Mouse (Mus musculus) R1 (cell line): Measurements from ENCODE around the gene Fam19a3.
"Not testable (repeated sequence)": the region's sequence is repeated elsewhere in the genome, so short reads cannot be mapped to it uniquely, and the experiment has no call there.

Experiments
- DNase-seq: peaks from one replicate; pipeline ENCODE4 v3.0.0-alpha.2; 2018; ENCODE audit warnings: low read depth, low spot score

The Fam19a3 gene

GRCm38 (mm10) chr3:104765021-104765420 lies 16.6 kb downstream of the Fam19a3 start:
- peak; percentile 76 for DNase-seq

DNA sequence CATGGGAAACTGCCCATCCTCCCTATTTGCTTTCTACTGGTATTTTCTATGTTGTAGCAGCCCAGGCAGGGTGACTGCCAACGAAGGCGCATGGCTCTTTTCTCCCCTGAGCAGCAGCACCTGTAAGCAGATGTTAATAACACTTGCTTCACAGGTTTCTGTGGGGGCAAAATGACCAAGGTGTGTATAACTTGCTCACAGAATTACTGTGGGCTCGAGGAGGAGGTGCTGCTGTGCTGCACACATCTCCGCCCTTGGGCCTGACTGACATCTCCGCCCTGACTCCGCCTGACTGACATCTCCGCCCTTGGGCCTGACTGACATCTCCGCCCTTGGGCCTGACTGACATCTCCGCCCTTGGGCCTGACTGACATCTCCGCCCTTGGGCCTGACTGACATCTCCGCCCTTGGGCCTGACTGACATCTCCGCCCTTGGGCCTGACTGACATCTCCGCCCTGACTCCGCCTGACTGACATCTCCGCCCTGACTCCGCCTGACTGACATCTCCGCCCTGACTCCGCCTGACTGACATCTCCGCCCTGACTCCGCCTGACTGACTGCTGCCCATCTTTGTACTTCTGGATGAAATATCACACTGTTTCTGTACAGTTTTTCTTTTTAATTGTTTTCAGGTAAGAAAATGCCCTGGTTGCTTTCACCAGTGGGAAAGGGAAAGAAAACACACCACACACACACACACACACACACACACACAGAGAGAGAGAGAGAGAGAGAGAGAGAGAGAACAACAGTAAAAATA lies 19.4 kb downstream of the Fam19a3 start:
- DNase-seq: not testable (repeated sequence)

- no peak for DNase-seq
These were observed 22.8 kb downstream of the Fam19a3 start for GRCm38 (mm10) chr3:104758869-104759268.

GRCm38 (mm10) chr3:104758406-104758805 lies 23.2 kb downstream of the Fam19a3 start:
- peak; percentile 80 for DNase-seq

DNA sequence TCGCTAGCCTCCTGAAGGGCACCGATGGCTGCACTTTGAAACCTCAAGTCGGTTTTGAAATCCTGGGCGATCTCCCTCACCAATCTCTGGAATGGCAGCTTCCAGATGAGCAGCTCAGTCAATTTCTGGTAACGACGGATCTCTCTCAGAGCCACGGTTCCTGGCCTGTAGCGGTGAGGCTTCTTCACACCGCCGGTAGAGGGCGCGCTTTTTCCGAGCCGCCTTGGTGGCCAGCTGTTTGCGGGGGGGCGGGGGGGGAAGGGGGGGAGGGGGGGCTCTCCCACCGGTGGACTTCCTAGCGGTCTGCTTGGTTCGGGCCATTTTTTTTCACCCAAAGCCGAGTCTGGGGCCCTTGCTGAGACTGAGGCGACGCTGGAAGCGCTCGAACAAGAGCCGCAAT lies 28.8 kb downstream of the Fam19a3 start:
- DNase-seq: peak; percentile 31

GRCm38 (mm10) chr3:104743864-104744263 lies 37.8 kb downstream of the Fam19a3 start:
- no peak for DNase-seq

- no peak for DNase-seq
These were observed 38.5 kb downstream of the Fam19a3 start for GRCm38 (mm10) chr3:104743161-104743560.

DNA sequence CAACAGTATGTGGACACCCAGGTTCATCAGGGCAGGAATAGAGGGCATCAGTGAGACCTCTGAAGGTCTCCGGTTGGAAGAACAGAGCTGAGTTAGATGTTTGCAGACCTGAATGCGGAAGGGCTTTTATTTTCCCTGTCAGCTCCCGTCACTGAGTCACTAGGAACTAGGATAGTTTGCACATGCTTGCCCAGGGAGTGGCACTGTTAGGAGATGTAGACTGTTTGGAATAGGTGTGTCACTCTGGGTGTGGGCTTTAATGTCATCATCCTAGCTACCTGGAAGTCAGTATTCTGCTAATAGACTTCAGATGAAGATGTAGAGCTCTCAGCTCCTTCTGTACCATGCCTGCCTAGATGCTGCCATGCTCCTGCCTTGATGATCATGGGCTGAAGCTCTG lies 39.7 kb downstream of the Fam19a3 start:
- DNase-seq: no peak

DNA sequence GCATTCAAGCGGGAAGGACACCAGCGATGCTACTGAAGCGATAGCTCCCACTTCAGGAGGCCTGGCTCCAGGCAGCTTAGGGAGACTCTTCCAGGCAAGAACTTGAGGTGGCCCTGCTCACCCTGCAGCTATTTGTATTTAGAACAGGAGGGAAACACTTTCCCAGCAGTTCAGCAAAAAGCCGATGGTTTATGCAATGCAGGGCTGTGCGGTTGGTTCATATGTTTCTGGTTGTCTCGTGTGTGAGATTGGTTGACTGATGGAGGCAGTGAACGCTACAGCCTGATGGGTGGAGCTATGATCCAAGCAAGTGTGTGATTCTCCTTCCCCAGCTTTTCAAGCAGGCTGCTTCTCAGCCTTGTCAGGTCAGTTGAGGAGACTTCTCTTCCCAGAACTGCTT lies 47.0 kb downstream of the Fam19a3 start:
- DNase-seq: no peak

- no peak for DNase-seq
These were observed 48.7 kb downstream of the Fam19a3 start for GRCm38 (mm10) chr3:104732907-104733306.

GRCm38 (mm10) chr3:104729270-104729839 lies 52.3 kb downstream of the Fam19a3 start:
- DNase-seq: no peak
